Mouse (Mus musculus) monocyte, adult 5-6 weeks (primary cell): ENCODE measurements at regions not wholly inside any gene's neighbourhood (a gene's known extent, or its start where the extent isn't known, plus 50 kb on each side); places are given as distances from the start of the nearest gene placed in this dataset.
"Not testable (repeated sequence)": the region's sequence is repeated elsewhere in the genome, so short reads cannot be mapped to it uniquely, and the experiment has no call there.

Experiments used
- ATAC-seq: fragments of 153-309, 156-312 bp; replicated peaks from 2 replicates; pipeline ENCODE4 v1.8.0; 2017; ENCODE audit warnings: mild to moderate bottlenecking; ENCODE audit not compliant: low TSS enrichment, insufficient number of reproducible peaks, severe bottlenecking, poor library complexity, low FRiP score

GRCm38 (mm10) chr4:6600766-6601367 lies 1638.0 kb downstream of the Car8 start:
- ATAC-seq, result no peak

GRCm38 (mm10) chr4:6596321-6596720 lies 1642.5 kb downstream of the Car8 start:
- no peak for ATAC-seq

- ATAC-seq, result not testable (repeated sequence)
These were observed 1646.0 kb downstream of the Car8 start for GRCm38 (mm10) chr4:6592890-6593289.

- ATAC-seq, result no peak
These were observed 1677.1 kb downstream of the Car8 start for GRCm38 (mm10) chr4:6561604-6562357.

GRCm38 (mm10) chr4:6539626-6540025 lies 1699.2 kb downstream of the Car8 start:
- ATAC-seq, result 0 out of 2 replicates have a peak, but pooled peaks have one; percentile 27

- no peak for ATAC-seq
These were observed 1706.4 kb downstream of the Car8 start for GRCm38 (mm10) chr4:6532441-6532840.

GRCm38 (mm10) chr4:6517626-6518025 lies 1721.2 kb downstream of the Car8 start:
- 0 out of 2 replicates have a peak, but pooled peaks have one; percentile 10 for ATAC-seq

- ATAC-seq, result peak; percentile 89
These were observed 1721.7 kb upstream of the Impad1 start for GRCm38 (mm10) chr4:6514823-6515222.

GRCm38 (mm10) chr4:6513635-6514034 lies 1720.5 kb upstream of the Impad1 start:
- ATAC-seq, result no peak

- ATAC-seq, result peak; percentile 77
These were observed 1719.7 kb upstream of the Impad1 start for GRCm38 (mm10) chr4:6512749-6513364.

GRCm38 (mm10) chr4:6508091-6508490 lies 1714.9 kb upstream of the Impad1 start:
- no peak for ATAC-seq
